Mouse (Mus musculus) gastrocnemius, postnatal 10 days (tissue): Measurements from ENCODE around the gene Adcy9. TPM values are rescaled to one million over a fixed set of nuclear protein-coding genes. Genes with fewer than 3 reads are reported as not detected.
"Not testable (repeated sequence)": the region's sequence is repeated elsewhere in the genome, so short reads cannot be mapped to it uniquely, and the experiment has no call there.

ENCODE experiments used
- DNase-seq: peaks from one replicate; pipeline ENCODE4 v3.0.0; 2021; ENCODE audit warnings: mixed read lengths
- total RNA-seq, 2 experiments: library from RNA; stranded (reverse); gene quantifications; 2 replicates each; pipeline ENCODE4 v1.2.3; 2021

Adcy9 gene
- total RNA-seq, 2 experiments from 2014 or later: 22.3 to 22.6 TPM

GRCm38 (mm10) chr16:4382406-4382805, 37.9 kb downstream of the Adcy9 start:
- DNase-seq: no peak

GRCm38 (mm10) chr16:4381487-4381886, 38.8 kb downstream of the Adcy9 start:
- no peak for DNase-seq

GRCm38 (mm10) chr16:4378788-4379187, 41.5 kb downstream of the Adcy9 start:
- DNase-seq: no peak

- DNase-seq: no peak
Observed at GRCm38 (mm10) chr16:4377556-4377955, 42.7 kb downstream of the Adcy9 start.

- DNase-seq: peak; percentile 18
Observed at GRCm38 (mm10) chr16:4374780-4375380, 45.4 kb downstream of the Adcy9 start.

- no peak for DNase-seq
Observed at GRCm38 (mm10) chr16:4374270-4374669, 46.0 kb downstream of the Adcy9 start.

- DNase-seq: no peak
Observed at GRCm38 (mm10) chr16:4371039-4371438, 49.3 kb downstream of the Adcy9 start.

GRCm38 (mm10) chr16:4370141-4370541, 50.2 kb downstream of the Adcy9 start:
- peak; percentile 56 for DNase-seq

- DNase-seq: no peak
Observed at GRCm38 (mm10) chr16:4367930-4368329, 52.4 kb downstream of the Adcy9 start.

- no peak for DNase-seq
Observed at GRCm38 (mm10) chr16:4367291-4367690, 53.0 kb downstream of the Adcy9 start.

- DNase-seq: no peak
Observed at GRCm38 (mm10) chr16:4366671-4367070, 53.6 kb downstream of the Adcy9 start.

GRCm38 (mm10) chr16:4363341-4364116, 56.8 kb downstream of the Adcy9 start:
- no peak for DNase-seq

- DNase-seq: no peak
Observed at GRCm38 (mm10) chr16:4355260-4356043, 64.8 kb downstream of the Adcy9 start.

- no peak for DNase-seq
Observed at GRCm38 (mm10) chr16:4342579-4342978, 77.7 kb downstream of the Adcy9 start.

- DNase-seq: no peak
Observed at GRCm38 (mm10) chr16:4341316-4342062, 78.8 kb downstream of the Adcy9 start.

- not testable (repeated sequence) for DNase-seq
Observed at GRCm38 (mm10) chr16:4339216-4339615, 81.1 kb downstream of the Adcy9 start.

- no peak for DNase-seq
Observed at GRCm38 (mm10) chr16:4337269-4337668, 83.0 kb downstream of the Adcy9 start.

GRCm38 (mm10) chr16:4333788-4334187, 86.5 kb downstream of the Adcy9 start:
- DNase-seq: no peak

GRCm38 (mm10) chr16:4333371-4333770, 86.9 kb downstream of the Adcy9 start:
- DNase-seq: no peak

- DNase-seq: no peak
Observed at GRCm38 (mm10) chr16:4327081-4327480, 93.2 kb downstream of the Adcy9 start.

- DNase-seq: no peak
Observed at GRCm38 (mm10) chr16:4325801-4326200, 94.5 kb downstream of the Adcy9 start.

- DNase-seq: no peak
Observed at GRCm38 (mm10) chr16:4324967-4325366, 95.3 kb downstream of the Adcy9 start.
